Mouse (Mus musculus) cerebral cortex, adult 2 months (tissue): ENCODE results near the gene Gm47959.

Experiments used
- WGBS: fragments of 180-500 bp; shearing (Covaris S2); methylation state at CpG from one replicate; pipeline ENCODE4 v1.1.7; 2018; 5-methylcytosine and 5-hydroxymethylcytosine counted together

Gene Gm47959

DNA sequence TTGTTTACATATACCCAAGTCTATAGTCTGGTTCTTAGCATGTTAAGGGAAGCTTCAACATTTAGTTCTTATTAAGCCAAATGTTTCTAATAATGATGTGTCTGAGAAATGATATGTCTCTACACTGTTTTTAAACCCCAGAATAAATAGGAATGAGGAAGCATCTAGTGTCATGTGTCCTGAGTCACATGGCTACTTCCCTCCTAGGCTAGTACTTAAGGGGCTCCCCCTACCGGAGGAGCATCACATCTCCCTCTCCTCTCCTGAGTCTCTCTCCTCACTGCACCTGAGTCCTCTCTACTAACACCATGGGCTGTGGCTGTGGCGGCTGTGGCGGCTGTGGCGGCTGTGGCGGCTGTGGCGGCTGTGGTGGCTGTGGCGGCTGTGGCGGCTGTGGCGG lies at the start of gene Gm47959:
TSS of gene Gm47959 (plus strand) at position 243 of the 400 bp plus-strand sequence.
- 96% methylated on average over 9 of the region's 9 CpGs for WGBS

DNA sequence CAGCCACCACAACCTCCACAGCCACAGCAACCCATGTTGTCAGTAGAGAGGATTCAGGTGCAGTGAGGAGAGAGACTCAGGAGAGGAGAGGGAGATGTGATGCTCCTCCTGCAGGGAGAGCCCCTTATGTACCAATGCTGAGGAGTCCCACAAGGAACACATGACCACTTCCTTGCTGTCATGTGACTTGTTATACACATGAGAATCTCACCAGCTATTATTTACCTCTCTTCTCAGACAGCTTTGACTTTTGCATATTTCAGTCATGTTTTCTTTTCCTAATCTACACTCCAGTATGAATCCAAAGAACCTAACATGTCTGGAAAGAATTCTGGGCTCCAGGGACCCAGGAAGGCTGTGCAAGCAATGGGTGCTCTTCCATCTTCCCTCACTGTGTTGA lies 44.4 kb upstream of the Gm47959 start, which contains the start of gene Gm7544:
TSS of gene Gm7544 (minus strand) at position 101 of the 400 bp plus-strand sequence.

DNA sequence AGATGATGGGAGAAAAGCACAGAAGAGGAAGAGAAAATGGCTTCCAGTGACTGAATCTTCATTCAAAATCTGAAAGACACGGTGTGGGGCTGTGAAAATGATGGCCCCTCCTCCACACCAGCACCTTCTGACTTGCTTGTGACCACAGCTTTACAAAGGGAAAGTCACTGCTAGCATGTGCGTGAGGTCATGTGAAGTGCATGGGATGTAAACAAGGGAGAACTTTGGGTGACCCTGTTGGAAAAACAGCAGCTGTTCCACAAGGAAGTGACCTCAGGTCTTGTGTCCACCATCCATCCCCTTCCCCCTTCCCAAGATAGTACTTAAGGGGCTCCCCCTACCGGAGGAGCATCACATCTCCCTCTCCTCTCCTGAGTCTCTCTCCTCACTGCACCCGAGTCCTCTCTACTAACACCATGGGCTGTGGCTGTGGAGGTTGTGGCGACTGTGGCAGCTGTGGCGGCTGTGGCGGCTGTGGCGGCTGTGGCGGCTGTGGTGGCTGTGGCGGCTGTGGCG lies 40.4 kb upstream of the Gm47959 start, which contains the start of gene Gm47955:
TSS of gene Gm47955 (plus strand) at position 417 of the 516 bp plus-strand sequence.
- WGBS = 91% methylated on average over 11 of the region's 11 CpGs

- 86% methylated on average over 3 of the region's 3 CpGs for WGBS
These were observed 33.9 kb upstream of the Gm47959 start for GRCm38 (mm10) chr1:82966413-82966812.

GRCm38 (mm10) chr1:82972046-82972445 lies 28.3 kb upstream of the Gm47959 start:
- WGBS = 79% methylated on average over 4 of the region's 4 CpGs

DNA sequence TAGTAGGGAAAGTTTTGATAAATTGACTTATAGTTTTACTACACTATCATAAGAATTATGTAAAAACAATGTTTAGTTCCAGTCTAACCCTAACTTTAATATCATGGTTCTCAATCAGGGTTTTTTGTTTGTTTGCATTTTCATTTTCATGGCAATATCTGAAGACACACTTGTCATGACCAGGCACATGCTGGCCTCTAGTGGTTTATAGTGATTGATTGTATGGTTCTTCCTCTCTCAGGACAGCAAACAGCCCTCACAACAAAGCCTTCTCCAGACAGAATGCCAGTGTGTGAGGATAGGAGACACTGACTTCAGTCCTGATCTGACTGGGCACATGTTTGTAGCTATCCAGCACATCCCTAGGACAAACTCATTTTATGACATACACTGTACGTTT lies 27.1 kb upstream of the Gm47959 start:
- WGBS = 76% methylated on average over 1 of the region's 1 CpGs

DNA sequence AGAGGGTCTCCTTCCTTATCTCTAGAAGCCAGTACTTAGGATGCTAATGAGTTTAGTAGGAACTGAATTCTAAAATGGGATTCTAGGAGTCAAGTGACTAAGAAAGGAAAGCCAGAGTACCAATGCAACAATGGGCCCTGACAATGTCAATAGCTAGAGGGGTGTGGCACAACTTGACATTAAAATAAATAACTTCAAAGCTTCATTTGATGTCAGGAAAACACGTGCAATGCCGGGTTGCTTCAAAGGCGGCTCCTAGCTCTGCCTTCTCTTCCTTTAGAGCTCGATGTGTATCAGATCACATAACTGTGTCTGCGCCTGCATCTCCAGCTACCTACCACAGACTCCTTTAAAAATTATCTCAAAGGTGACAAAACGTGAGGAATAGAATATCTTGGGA lies 26.4 kb upstream of the Gm47959 start:
- WGBS = 83% methylated on average over 6 of the region's 6 CpGs

GRCm38 (mm10) chr1:82974342-82974741 lies 26.0 kb upstream of the Gm47959 start:
- 84% methylated on average over 9 of the region's 9 CpGs for WGBS

DNA sequence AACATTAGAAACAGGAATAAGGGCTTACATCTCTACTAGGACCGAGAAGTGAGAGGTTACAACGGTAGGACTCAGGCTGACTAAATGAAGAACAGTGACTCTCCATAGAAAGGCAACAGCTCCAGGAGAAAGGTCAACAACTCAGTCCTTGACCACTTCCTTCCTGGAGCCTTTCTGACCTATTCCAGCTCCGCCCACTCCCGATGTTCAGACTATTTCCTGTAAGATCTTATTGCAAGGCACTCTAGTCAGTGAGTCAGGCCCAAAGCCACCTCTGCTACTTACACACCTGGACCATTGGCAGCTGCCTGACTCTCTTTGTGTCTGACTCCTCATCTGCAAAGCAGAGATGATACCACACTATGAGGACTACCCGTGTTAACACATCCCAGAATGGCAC lies 24.6 kb upstream of the Gm47959 start:
- 81% methylated on average over 5 of the region's 5 CpGs for WGBS

- 62% methylated on average over 6 of the region's 6 CpGs for WGBS
These were observed 13.6 kb upstream of the Gm47959 start for GRCm38 (mm10) chr1:82986738-82987137.

DNA sequence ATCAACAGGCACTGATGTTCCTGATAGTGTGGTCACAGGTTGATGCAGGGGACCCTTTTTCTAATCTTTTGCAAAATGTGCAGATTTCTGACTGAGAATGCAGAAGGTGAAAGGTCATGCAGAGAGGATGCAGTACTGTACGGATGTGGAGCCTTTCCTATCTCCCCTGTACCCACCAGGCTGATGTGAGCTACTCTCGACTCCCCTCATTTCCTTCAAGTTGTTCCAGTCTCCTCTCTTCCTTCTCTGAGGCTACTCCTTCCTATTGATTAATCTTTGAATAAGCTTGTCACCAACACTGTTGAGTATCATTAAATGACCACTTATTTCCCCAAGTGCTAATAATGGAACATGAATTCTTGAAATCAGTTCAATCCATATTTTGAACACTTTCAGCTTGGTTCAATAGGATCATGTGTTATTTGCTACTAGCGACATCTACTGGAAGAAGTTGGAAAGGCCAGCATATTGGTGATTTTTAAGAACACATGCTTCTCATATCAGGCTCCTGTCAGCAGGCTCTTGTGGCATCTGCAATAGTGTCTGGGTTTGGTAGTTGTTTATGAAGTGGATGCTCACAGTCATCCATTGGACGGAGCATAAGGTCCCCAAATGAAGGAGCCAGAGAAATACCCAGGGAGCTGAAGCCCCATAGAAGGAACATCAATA lies 12.7 kb upstream of the Gm47959 start:
- 25% methylated on average over 4 of the region's 4 CpGs for WGBS

- WGBS = 71% methylated on average over 4 of the region's 4 CpGs
These were observed 9.3 kb upstream of the Gm47959 start for GRCm38 (mm10) chr1:82991062-82991461.

DNA sequence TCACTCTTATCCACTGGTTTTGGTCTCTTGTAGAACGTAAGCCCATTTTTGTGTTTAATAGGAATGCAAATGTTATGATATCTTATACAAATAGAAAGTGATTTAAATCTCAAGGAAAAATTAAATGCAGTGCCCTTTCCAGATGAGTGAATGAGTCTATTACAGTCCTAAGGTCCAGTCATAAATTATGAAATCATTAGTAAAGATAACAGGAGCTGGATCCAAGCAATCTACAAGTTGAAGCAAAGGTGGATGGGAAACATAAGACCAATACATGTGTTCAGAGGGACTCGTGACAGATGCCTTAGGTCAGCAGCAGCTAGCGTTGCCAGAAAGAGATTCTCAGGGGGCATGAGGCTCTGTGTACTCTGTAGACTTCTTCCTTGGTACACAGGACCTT lies 8.8 kb upstream of the Gm47959 start:
- 96% methylated on average over 3 of the region's 3 CpGs for WGBS

- WGBS = 93% methylated on average over 6 of the region's 6 CpGs
These were observed 8.3 kb upstream of the Gm47959 start for GRCm38 (mm10) chr1:82992093-82992492.

DNA sequence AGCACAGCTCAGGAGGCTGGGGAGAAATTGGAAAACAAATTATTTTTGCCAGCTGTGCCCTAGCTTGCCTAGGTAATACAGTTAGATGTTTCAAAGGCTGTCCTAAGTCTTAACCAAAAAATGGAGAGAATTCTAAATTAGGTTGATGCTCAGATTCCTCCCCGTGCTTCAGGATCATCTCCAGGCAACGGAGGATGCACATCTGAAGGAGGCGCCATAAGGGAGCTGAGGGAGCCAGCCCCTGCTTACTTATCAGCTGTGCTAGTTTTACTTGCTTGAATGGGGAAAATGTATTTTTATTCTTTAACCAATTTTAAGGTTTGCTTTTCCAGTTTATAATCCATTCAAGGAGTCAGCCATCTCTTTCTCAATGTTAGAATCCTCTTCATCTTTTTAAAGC lies 6.4 kb upstream of the Gm47959 start:
- 54% methylated on average over 3 of the region's 3 CpGs for WGBS

DNA sequence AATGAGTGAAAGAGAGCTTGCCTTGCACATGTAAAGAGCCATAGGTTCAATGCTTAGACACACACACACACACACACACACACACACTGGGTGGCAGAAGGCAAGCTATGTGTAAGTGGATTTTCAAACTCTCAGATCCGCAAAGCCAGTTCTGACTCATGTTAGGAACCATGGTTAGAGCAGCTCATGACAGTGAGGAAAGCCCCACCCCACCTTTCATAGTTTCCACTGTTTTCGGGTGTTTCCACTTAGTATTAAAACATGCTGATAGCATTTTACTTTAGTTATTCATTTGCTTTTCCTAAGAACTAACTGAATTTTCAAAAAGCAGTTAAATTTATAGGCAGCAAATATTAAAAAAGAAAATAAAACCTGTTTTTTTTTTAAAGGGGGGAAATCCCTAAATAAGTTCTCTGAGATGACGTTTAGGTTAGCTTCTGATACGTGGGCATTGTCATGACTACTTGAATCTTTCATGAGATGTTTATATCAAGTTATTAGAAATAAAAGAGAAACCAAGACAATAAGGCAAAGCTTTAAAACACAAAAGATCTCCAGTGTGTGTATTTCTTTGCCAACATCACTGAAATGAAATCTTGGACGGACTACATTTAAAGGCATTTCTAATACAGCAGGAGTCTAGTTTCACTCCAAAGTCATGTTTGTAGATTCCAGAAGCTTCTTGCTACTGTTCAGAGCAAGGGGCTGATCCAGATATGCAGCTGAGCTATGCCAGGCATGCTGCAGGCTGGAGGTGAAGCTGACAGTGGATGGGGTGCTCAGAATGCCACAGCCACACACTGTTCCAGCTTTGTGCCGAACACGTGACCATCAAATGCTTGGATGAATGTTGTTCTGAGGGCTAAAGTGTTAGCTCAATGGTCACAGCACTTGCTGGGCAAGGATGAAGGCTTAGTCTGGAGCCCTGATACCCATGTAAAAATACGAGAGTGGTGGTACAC lies 6.2 kb downstream of the Gm47959 start:
- 75% methylated on average over 8 of the region's 8 CpGs for WGBS

GRCm38 (mm10) chr1:83007471-83007870 lies 7.1 kb downstream of the Gm47959 start:
- WGBS = 62% methylated on average over 6 of the region's 6 CpGs

DNA sequence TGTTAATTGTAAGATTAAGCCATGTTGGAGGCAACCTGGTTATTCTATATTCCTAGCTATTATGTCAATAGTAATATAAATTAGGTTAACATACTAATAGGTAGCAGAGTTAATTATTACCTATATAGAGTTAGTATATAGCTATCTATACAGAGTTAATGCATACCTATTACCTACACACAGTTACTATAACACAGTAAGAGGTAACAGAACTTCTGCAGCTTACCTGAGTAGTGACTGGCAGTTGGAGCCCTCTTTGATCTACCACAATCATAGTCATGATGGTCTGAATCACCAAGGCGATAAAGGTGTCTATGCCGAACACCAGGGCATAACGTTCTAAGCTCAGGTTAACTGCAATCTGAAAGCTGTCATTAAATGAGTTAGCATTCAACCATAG lies 14.1 kb downstream of the Gm47959 start:
- WGBS = 97% methylated on average over 3 of the region's 3 CpGs

DNA sequence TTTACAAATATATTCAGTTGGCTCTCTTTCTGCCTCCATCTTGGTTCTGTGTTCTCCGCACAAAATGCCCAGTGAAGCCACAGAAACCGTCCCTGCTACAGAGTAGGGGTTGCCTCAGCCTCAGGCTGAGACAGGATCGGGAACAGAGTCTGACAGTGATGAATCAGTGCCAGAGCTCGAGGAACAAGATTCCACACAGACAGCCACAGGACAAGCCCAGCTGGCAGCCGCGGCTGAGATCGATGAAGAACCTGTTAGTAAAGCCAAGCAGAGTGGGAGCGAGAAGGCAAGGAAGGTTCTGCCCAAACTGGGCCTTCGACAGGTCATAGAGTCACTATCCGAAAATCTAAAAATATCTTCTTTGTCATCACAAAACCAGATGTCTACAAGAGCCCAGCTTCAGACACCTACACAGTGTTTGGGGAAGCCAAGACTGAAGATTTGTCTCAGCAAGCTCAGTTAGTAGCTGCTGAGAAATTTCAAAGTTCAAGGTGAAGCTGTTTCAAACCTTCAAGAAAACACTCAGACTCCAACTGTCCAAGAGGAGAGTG lies 15.1 kb downstream of the Gm47959 start:
- 66% methylated on average over 10 of the region's 10 CpGs for WGBS

DNA sequence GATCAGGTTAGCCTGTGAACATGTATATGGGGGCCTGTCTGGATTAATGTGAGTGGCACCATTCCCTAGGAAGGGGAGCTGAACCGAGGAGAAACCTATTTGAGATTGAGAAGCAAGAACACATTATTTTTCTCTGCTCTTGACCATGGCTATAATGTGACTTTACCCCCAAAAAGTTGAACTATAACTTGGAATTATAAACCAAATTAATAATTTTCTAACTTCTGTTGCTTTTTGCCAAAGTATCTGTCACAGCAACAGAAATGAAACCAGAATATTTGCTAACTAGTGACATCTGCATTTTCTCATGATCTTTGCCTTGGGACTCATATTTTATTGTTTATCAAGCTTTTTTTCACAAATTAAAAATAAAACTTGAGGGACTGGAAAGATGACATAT lies 16.2 kb downstream of the Gm47959 start:
- 70% methylated on average over 1 of the region's 1 CpGs for WGBS

GRCm38 (mm10) chr1:83031950-83032349 lies 31.6 kb downstream of the Gm47959 start:
- WGBS = 57% methylated on average over 1 of the region's 1 CpGs

DNA sequence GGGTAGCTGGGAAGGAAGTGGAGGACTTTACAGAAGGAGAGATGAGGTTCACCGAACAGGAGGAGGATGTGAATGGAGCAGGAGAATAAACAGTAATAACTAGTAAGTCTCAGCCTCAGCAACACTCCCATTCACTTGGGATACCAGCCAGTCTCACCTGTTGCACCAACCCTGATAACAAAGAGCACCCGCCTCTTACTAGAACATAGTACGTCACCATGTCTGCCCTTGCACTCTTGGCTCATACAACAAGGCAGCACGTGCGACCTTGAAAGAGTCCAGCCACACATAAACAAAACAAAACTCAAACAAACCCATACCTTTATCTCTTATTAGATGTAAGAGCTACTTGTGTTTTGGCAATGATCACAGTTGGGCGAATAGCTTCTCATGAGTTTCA lies 32.2 kb downstream of the Gm47959 start:
- 79% methylated on average over 6 of the region's 6 CpGs for WGBS
